Mouse (Mus musculus) forebrain, embryonic 11.5 days (tissue): Measurements from ENCODE around the gene Mn1. TPM values are rescaled to one million over a fixed set of nuclear protein-coding genes. Genes with fewer than 3 reads are reported as not detected.

Experiments used
- ATAC-seq: fragments of 200-750 bp; cut with Nextera tagmentation; replicated peaks from 2 replicates; pipeline ENCODE4 v1.8.0; 2017; ENCODE audit warnings: moderate TSS enrichment; ENCODE audit not compliant: low FRiP score
- DNase-seq: peaks from one replicate; pipeline ENCODE4 v3.0.0-alpha.2; 2017; ENCODE audit warnings: low spot score
- H3K27ac ChIP-seq: fragments of 300-500 bp; sonication (generic); 2 replicates; pipeline ENCODE4 v1.5.1; 2014; ENCODE audit warnings: low read depth, low read length
- H3K27me3 ChIP-seq: fragments of 300-500 bp; sonication (generic); 2 replicates; pipeline ENCODE4 v1.6.1; 2014; ENCODE audit warnings: mild to moderate bottlenecking, low read length, mixed read lengths; ENCODE audit not compliant: control insufficient read depth, insufficient read depth
- H3K36me3 ChIP-seq: fragments of 300-500 bp; sonication (generic); 2 replicates; pipeline ENCODE4 v1.6.1; 2014; ENCODE audit warnings: mild to moderate bottlenecking, low read length, moderate library complexity, mixed read lengths; ENCODE audit not compliant: control insufficient read depth, insufficient read depth
- H3K4me1 ChIP-seq: fragments of 300-500 bp; sonication (generic); replicated peaks from 2 replicates; pipeline ENCODE4 v1.6.1; 2014; ENCODE audit warnings: low read length, mixed read lengths; ENCODE audit not compliant: control insufficient read depth, insufficient read depth
- H3K4me2 ChIP-seq: fragments of 300-500 bp; sonication (generic); 2 replicates; pipeline ENCODE4 v1.6.1; 2014; ENCODE audit warnings: low read depth, mild to moderate bottlenecking, low read length, moderate library complexity, mixed read lengths; ENCODE audit not compliant: severe bottlenecking
- H3K4me3 ChIP-seq: fragments of 300-500 bp; sonication (generic); 2 replicates; pipeline ENCODE4 v1.5.1; 2014; ENCODE audit warnings: low read depth, low read length
- H3K9ac ChIP-seq: fragments of 300-500 bp; sonication (generic); 2 replicates; pipeline ENCODE4 v1.6.1; 2014; ENCODE audit warnings: low read length
- H3K9me3 ChIP-seq: fragments of 300-500 bp; sonication (generic); 2 replicates; pipeline ENCODE4 v1.6.1; 2016; ENCODE audit warnings: low read length, mixed read lengths; ENCODE audit not compliant: control insufficient read depth
- WGBS: fragments of 180-500 bp; shearing (Covaris S2); extraction: QIAGEN DNeasy Blood & Tissue Kit; methylation state at CpG from one replicate; pipeline ENCODE4 v1.1.7; 2014; 5-methylcytosine and 5-hydroxymethylcytosine counted together
- polyA plus RNA-seq: library from polyadenylated mRNA; unstranded; fragments of >200 nt; fragmentation: Nextera tagmentation; extraction: Ambion mirVana; gene quantifications from 2 replicates; pipeline ENCODE4 v1.2.1, GENCODE M21; 2014

Mn1 gene
- polyA plus RNA-seq, 1 experiment from 2014 or later: 51.9 TPM

GRCm38 (mm10) chr5:111432842-111433241, 15.7 kb downstream of the Mn1 start:
- DNase-seq: no peak
- H3K4me3 ChIP-seq: no peak overlapping the region
- no peak for ATAC-seq
- H3K27me3 ChIP-seq: no peaks in the 10 kb centered on the region
- 28% methylated on average over 5 of the region's 5 CpGs for WGBS
- no peaks in the 10 kb centered on the region for H3K9me3 ChIP-seq
- peaks cover 47% of the 10 kb centered on the region for H3K4me1 ChIP-seq
- no peaks in the 10 kb centered on the region; the same call in 1 of the 2 replicates for H3K36me3 ChIP-seq
- no peak overlapping the region for H3K27ac ChIP-seq
- H3K9ac ChIP-seq: no peak overlapping the region
- H3K4me2 ChIP-seq: no peak overlapping the region

GRCm38 (mm10) chr5:111434342-111434842, 17.2 kb downstream of the Mn1 start:
- Histone ChIP-seq H3K27me3 (no peaks in the 10 kb centered on the region), H3K4me1 (peaks cover 37% of the 10 kb centered on the region), H3K4me2 (no peak overlapping the region), H3K4me3 (no peak overlapping the region), H3K27ac (no peak overlapping the region), H3K9me3 (no peaks in the 10 kb centered on the region), H3K36me3 (peaks cover 3% of the 10 kb centered on the region; the same call in 1 of the 2 replicates), H3K9ac (no peak overlapping the region; the same call in 1 of the 2 replicates)
- WGBS: 54% methylated on average over 16 of the region's 16 CpGs
- ATAC-seq: no peak
- peak; percentile 64 for DNase-seq

- Histone ChIP-seq H3K9ac (no peak overlapping the region), H3K4me2 (no peak overlapping the region), H3K4me1 (peaks cover 22% of the 10 kb centered on the region), H3K36me3 (peaks cover 3% of the 10 kb centered on the region; the same call in 1 of the 2 replicates), H3K4me3 (no peak overlapping the region), H3K27ac (no peak overlapping the region), H3K27me3 (no peaks in the 10 kb centered on the region), H3K9me3 (no peaks in the 10 kb centered on the region)
- ATAC-seq (no peak), DNase-seq (no peak)
- WGBS: 81% methylated on average over 7 of the region's 7 CpGs
Measured at GRCm38 (mm10) chr5:111436260-111436659, 19.1 kb downstream of the Mn1 start.

- no peak overlapping the region for H3K27ac ChIP-seq
- no peak overlapping the region for H3K9ac ChIP-seq
- ATAC-seq (no peak), DNase-seq (no peak)
- no peak overlapping the region for H3K4me2 ChIP-seq
- 70% methylated on average over 7 of the region's 7 CpGs for WGBS
- no peaks in the 10 kb centered on the region for H3K9me3 ChIP-seq
- no peaks in the 10 kb centered on the region for H3K27me3 ChIP-seq
- H3K36me3 ChIP-seq: peaks cover 3% of the 10 kb centered on the region; the same call in 1 of the 2 replicates
- H3K4me3 ChIP-seq: no peak overlapping the region
- peaks cover 16% of the 10 kb centered on the region for H3K4me1 ChIP-seq
Measured at GRCm38 (mm10) chr5:111437205-111437604, 20.0 kb downstream of the Mn1 start.

GRCm38 (mm10) chr5:111438336-111438735, 21.2 kb downstream of the Mn1 start:
- Histone ChIP-seq H3K4me1 (peaks cover 14% of the 10 kb centered on the region), H3K9ac (no peak overlapping the region), H3K27me3 (no peaks in the 10 kb centered on the region), H3K36me3 (peaks cover 3% of the 10 kb centered on the region; the same call in 1 of the 2 replicates), H3K4me2 (no peak overlapping the region), H3K9me3 (no peaks in the 10 kb centered on the region), H3K4me3 (no peak overlapping the region), H3K27ac (no peak overlapping the region)
- 83% methylated on average over 3 of the region's 3 CpGs for WGBS
- ATAC-seq: no peak
- DNase-seq: no peak

- Histone ChIP-seq H3K9me3 (no peaks in the 10 kb centered on the region), H3K4me1 (peaks cover 14% of the 10 kb centered on the region), H3K4me2 (no peak overlapping the region), H3K27me3 (no peaks in the 10 kb centered on the region), H3K9ac (no peak overlapping the region), H3K4me3 (no peak overlapping the region), H3K36me3 (peaks cover 3% of the 10 kb centered on the region; the same call in 1 of the 2 replicates), H3K27ac (no peak overlapping the region)
- ATAC-seq (no peak), DNase-seq (no peak)
- WGBS: 88% methylated on average over 8 of the region's 8 CpGs
Measured at GRCm38 (mm10) chr5:111438821-111439220, 21.7 kb downstream of the Mn1 start.

- H3K27ac ChIP-seq: no peak overlapping the region
- WGBS: 91% methylated on average over 4 of the region's 4 CpGs
- H3K9ac ChIP-seq: no peak overlapping the region
- H3K9me3 ChIP-seq: no peaks in the 10 kb centered on the region
- DNase-seq: no peak
- no peak for ATAC-seq
- peaks cover 3% of the 10 kb centered on the region; the same call in 1 of the 2 replicates for H3K36me3 ChIP-seq
- H3K4me1 ChIP-seq: peaks cover 9% of the 10 kb centered on the region
- no peak overlapping the region for H3K4me2 ChIP-seq
- H3K27me3 ChIP-seq: no peaks in the 10 kb centered on the region
- no peak overlapping the region for H3K4me3 ChIP-seq
Measured at GRCm38 (mm10) chr5:111440264-111440663, 23.1 kb downstream of the Mn1 start.

GRCm38 (mm10) chr5:111442151-111442871, 25.1 kb downstream of the Mn1 start:
- Histone ChIP-seq H3K27me3 (no peaks in the 10 kb centered on the region), H3K9me3 (no peaks in the 10 kb centered on the region), H3K4me2 (no peak overlapping the region), H3K4me1 (peaks cover 19% of the 10 kb centered on the region), H3K4me3 (no peak overlapping the region), H3K9ac (no peak overlapping the region), H3K27ac (no peak overlapping the region), H3K36me3 (peaks cover 3% of the 10 kb centered on the region; the same call in 1 of the 2 replicates)
- DNase-seq: no peak
- no peak for ATAC-seq
- 79% methylated on average over 11 of the region's 11 CpGs for WGBS

- no peak overlapping the region for H3K9ac ChIP-seq
- H3K36me3 ChIP-seq: peaks cover 1% of the 10 kb centered on the region; the same call in 1 of the 2 replicates
- H3K9me3 ChIP-seq: no peaks in the 10 kb centered on the region
- no peaks in the 10 kb centered on the region for H3K27me3 ChIP-seq
- H3K4me1 ChIP-seq: peaks cover 22% of the 10 kb centered on the region
- 95% methylated on average over 3 of the region's 3 CpGs for WGBS
- H3K4me3 ChIP-seq: no peak overlapping the region
- H3K27ac ChIP-seq: no peak overlapping the region
- DNase-seq (no peak), ATAC-seq (no peak)
- no peak overlapping the region for H3K4me2 ChIP-seq
Measured at GRCm38 (mm10) chr5:111443636-111444035, 26.5 kb downstream of the Mn1 start.
